Mouse (Mus musculus): ENCODE measurements around the gene Aftph.

GRCm38 (mm10) chr11:20734066-20734465 lies 7.3 kb downstream of the Aftph start:
- TF ChIP-seq CTCF (IDR thresholded peaks at IDR 0.05) (no peak), EP300 (IDR thresholded peaks at IDR 0.05) (no peak)
